Mouse (Mus musculus): ENCODE data around the gene C730034F03Rik. TPM values are rescaled to one million over a fixed set of nuclear protein-coding genes. Genes with fewer than 3 reads are reported as not detected.

C730034F03Rik gene
- polyA plus RNA-seq, 1 experiment from 2014 or later: 2.4 TPM

DNA sequence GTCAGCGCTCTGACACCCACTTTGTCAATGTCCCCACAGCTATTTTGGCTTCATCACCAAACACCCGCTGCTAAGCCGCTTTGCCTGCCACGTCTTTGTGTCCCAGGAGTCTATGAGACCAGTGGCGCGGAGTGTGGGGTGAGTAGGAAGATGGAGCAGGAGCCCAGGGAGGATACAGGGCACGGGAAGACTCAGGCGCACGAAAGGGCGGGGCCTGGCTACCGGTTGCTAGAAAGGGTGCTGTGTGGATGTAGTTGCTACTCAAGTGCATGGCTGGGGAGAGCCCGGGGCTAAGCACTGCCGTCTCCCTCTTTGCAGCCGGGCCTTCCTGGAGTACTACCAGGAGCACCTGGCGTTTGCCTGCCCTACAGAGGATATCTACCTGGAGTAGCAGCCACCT, 31.9 kb downstream of the C730034F03Rik start:
- no peak for ATAC-seq (ENCODE audit: extremely low read depth, insufficient number of reproducible peaks, low FRiP score, low TSS enrichment)

DNA sequence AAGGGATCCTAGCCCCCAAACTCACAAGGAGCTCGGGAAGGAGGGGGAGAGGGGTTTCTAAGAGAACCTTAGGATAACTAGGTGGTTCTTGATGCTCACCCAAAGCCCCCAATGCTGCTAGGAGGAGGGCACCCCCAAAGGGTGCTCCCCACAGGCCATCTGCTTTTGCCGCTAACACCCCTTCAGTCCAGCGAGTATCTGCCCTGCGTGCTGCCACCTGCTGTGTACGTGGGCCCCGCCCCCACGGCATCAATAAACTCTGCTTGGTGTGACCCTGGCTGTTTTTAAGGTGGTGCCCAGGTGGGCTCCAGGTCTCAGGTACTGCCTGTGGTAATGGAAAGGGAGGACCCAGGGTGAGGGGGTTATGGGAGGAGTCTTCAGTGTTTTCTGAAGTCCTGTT, 32.8 kb downstream of the C730034F03Rik start:
- Histone ChIP-seq H3K4me2 (no peak overlapping the region), H3K4me3 (no peak overlapping the region), H3K36me3 (no peaks in the 10 kb centered on the region), H3K9me3 (no peaks in the 10 kb centered on the region), H3K9ac (no peak overlapping the region), H3K27ac (replicated peaks) (no peak overlapping the region), H3K4me1 (no peaks in the 10 kb centered on the region), H3K27me3 (replicated peaks) (peaks cover 47% of the 10 kb centered on the region)
- WGBS: 65% methylated on average over 7 of the region's 7 CpGs
- ATAC-seq (ENCODE audit: extremely low read depth, insufficient number of reproducible peaks, low FRiP score, low TSS enrichment): no peak

More for the DNA sequence above, 31.9 kb downstream of the C730034F03Rik start:
- Histone ChIP-seq H3K4me2 (no peak overlapping the region), H3K36me3 (no peaks in the 10 kb centered on the region), H3K4me3 (no peak overlapping the region), H3K27me3 (replicated peaks) (peaks cover 55% of the 10 kb centered on the region), H3K27ac (replicated peaks) (no peak overlapping the region), H3K4me1 (no peaks in the 10 kb centered on the region), H3K9me3 (no peaks in the 10 kb centered on the region), H3K9ac (no peak overlapping the region)
- 67% methylated on average over 15 of the region's 15 CpGs for WGBS

DNA sequence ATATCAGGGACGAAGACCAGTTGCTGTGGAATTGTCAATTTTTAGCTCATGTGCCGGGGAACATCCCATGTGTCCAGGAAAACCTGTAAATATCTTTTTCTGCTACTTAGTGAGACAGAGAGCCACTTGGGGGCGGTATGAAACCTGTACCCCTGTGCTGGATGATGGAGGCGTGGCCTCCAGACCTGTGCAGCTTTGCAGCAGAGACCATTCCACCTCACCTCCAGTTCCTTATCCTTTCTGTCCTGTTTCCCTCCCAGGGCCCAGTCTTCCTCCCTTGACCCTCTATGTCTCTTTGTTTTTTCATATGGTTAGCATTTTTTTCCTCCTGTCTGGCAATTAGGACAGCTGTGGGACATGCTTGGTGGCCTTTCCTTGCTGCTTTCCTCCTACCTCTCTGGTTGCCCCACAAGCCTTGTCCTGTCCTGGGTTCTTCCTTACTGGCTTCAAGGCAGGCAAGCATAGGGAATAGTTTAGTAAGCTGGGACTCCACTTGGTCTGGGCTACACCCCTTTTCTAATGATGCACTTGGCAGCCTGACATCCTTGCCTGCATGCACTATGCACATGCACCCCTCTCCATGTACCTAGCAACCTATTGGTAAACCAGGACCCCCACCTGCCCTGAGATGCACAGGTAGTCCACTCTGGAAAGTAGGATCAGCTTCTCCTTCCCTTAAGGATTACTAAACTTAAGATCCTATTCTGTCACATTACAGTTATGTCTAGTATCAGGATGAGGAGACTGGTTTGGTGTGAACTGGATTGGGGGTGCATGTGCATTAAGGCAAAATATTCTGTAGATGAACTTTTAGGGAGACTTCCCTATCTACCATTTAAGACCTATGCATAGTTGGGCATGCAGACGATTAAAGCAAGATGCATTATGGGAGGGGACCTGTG, 34.2 kb downstream of the C730034F03Rik start:
- Histone ChIP-seq H3K4me3 (no peak overlapping the region), H3K4me1 (no peaks in the 10 kb centered on the region), H3K27ac (replicated peaks) (no peak overlapping the region), H3K4me2 (no peak overlapping the region), H3K36me3 (no peaks in the 10 kb centered on the region), H3K9ac (no peak overlapping the region), H3K9me3 (no peaks in the 10 kb centered on the region), H3K27me3 (replicated peaks) (peaks cover 33% of the 10 kb centered on the region)
- ATAC-seq (ENCODE audit: extremely low read depth, insufficient number of reproducible peaks, low FRiP score, low TSS enrichment): no peak
- WGBS: 45% methylated on average over 5 of the region's 5 CpGs

DNA sequence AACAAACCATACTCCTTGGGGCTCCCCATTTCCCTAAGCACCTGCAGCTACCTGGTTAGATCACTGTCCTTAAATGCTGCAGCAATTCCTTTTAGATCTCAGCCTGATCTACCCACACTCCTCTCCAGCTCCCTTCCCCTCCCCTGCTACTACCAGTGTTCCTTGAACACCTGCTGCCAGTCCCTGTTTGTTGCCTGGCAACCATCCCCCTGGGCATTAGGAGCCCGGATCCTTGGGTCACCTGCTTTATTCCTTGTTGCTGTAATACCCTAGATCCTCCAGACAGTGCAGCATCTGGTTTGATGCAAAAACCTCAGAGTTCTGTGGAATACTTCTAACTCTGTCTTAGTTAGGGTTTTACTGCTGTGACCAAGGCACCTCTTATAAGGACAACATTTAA, 35.7 kb downstream of the C730034F03Rik start:
- 12% methylated on average over 1 of the region's 1 CpGs for WGBS

DNA sequence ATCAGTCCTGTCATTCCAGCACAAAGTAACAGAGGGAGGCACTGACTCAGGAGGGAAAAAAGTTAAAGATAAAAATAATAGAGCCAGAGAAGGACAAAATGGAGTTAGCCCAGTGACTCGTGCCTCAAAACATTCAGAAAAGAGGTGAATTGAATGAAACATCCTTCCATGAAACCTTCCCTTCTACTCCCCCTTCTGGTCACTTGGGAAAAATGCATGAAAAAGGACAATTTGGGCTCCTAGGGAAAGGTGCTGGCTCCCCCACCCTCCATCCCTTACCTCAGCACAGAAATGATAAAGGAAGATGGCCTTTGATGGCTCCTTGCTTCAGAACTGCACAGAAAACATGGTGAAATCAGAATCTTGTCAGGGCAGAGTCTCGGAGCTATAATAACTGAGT, 39.2 kb downstream of the C730034F03Rik start:
- no peak overlapping the region for H3K9ac ChIP-seq
- H3K36me3 ChIP-seq: no peaks in the 10 kb centered on the region
- H3K27ac ChIP-seq (replicated peaks): no peak overlapping the region
- H3K4me1 ChIP-seq: no peaks in the 10 kb centered on the region
- H3K4me3 ChIP-seq: no peak overlapping the region
- no peaks in the 10 kb centered on the region for H3K27me3 ChIP-seq (replicated peaks)
- H3K9me3 ChIP-seq: no peaks in the 10 kb centered on the region
- WGBS: 35% methylated on average over 2 of the region's 2 CpGs
- no peak for ATAC-seq (ENCODE audit: extremely low read depth, insufficient number of reproducible peaks, low FRiP score, low TSS enrichment)
- H3K4me2 ChIP-seq: no peak overlapping the region

More for the DNA sequence above, 35.7 kb downstream of the C730034F03Rik start:
- Histone ChIP-seq H3K27me3 (replicated peaks) (peaks cover 24% of the 10 kb centered on the region), H3K4me2 (no peak overlapping the region), H3K4me1 (no peaks in the 10 kb centered on the region), H3K36me3 (no peaks in the 10 kb centered on the region), H3K9me3 (no peaks in the 10 kb centered on the region), H3K9ac (no peak overlapping the region), H3K27ac (replicated peaks) (no peak overlapping the region), H3K4me3 (no peak overlapping the region)
- no peak for ATAC-seq (ENCODE audit: extremely low read depth, insufficient number of reproducible peaks, low FRiP score, low TSS enrichment)

DNA sequence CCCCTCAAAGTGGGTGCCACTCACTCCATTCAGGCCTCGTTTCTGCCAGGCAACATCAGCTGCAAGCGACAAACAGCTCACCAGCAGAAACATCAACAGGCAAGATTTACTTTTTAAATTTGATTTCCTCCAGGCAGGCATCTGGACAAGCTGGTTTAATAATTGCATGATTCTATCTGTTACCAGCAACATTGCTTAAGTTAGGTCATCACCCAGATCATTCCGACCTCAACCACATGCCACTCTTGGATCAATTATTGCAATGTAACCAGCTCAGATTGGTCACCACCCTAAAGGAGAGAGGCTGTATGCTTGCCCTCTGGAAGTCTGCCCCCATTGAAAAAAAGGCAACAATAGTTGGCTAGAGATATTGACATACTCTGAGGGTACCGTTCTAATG, 42.1 kb downstream of the C730034F03Rik start:
- Histone ChIP-seq H3K9me3 (no peaks in the 10 kb centered on the region), H3K36me3 (no peaks in the 10 kb centered on the region), H3K27ac (replicated peaks) (no peak overlapping the region), H3K4me2 (no peak overlapping the region), H3K4me3 (no peak overlapping the region), H3K27me3 (replicated peaks) (no peaks in the 10 kb centered on the region), H3K4me1 (peaks cover 13% of the 10 kb centered on the region), H3K9ac (no peak overlapping the region)
- no peak for ATAC-seq (ENCODE audit: extremely low read depth, insufficient number of reproducible peaks, low FRiP score, low TSS enrichment)
- WGBS: 74% methylated on average over 4 of the region's 4 CpGs

DNA sequence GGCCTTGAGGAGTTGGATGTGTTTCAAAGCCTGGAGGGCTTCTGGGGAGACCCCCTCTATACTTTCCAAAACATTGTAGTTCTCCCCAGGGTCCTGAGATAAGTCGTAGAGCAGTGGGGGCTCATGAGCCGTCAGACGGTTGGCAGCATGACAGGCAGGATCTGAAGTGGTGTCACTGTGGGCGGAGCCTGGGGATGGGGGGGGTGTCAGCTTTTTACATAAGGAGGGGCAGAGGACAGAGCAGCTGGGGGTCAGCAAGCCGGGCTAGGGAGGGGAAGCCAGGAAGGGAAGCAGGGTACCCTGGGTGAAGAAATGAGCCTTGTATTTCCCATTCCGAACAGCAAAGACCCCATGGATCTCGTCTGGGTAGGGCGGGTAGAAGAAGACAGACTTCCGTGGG, 44.0 kb downstream of the C730034F03Rik start:
- Histone ChIP-seq H3K4me3 (no peak overlapping the region), H3K27ac (replicated peaks) (no peak overlapping the region), H3K9me3 (no peaks in the 10 kb centered on the region), H3K4me2 (no peak overlapping the region), H3K4me1 (peaks cover 26% of the 10 kb centered on the region), H3K27me3 (replicated peaks) (no peaks in the 10 kb centered on the region), H3K36me3 (no peaks in the 10 kb centered on the region), H3K9ac (no peak overlapping the region)
- no peak for ATAC-seq (ENCODE audit: extremely low read depth, insufficient number of reproducible peaks, low FRiP score, low TSS enrichment)
- WGBS: 67% methylated on average over 9 of the region's 9 CpGs

DNA sequence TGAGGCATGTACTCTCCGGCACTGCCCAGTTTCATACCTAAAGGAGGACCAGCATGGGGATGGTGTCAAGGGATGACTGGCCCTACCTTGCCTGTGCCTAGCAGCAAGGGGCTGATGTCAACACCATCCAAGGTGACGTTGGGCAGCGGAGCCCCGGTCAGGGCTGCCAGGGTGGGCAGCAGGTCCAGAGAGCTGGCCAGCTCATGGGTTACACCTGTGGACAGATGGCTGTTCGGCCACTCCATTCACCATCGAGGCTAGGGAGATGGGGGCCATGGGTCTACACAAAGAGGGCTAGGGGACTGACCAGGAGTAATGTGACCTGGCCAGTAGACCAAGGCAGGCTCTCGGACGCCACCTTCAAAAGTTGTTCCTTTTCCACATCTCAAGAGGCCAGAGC, 44.5 kb downstream of the C730034F03Rik start:
- Histone ChIP-seq H3K4me3 (no peak overlapping the region), H3K9me3 (no peaks in the 10 kb centered on the region), H3K27ac (replicated peaks) (no peak overlapping the region), H3K4me1 (peaks cover 26% of the 10 kb centered on the region), H3K36me3 (no peaks in the 10 kb centered on the region), H3K27me3 (replicated peaks) (no peaks in the 10 kb centered on the region), H3K9ac (no peak overlapping the region), H3K4me2 (no peak overlapping the region)
- ATAC-seq (ENCODE audit: extremely low read depth, insufficient number of reproducible peaks, low FRiP score, low TSS enrichment): no peak
- WGBS: 92% methylated on average over 8 of the region's 8 CpGs

DNA sequence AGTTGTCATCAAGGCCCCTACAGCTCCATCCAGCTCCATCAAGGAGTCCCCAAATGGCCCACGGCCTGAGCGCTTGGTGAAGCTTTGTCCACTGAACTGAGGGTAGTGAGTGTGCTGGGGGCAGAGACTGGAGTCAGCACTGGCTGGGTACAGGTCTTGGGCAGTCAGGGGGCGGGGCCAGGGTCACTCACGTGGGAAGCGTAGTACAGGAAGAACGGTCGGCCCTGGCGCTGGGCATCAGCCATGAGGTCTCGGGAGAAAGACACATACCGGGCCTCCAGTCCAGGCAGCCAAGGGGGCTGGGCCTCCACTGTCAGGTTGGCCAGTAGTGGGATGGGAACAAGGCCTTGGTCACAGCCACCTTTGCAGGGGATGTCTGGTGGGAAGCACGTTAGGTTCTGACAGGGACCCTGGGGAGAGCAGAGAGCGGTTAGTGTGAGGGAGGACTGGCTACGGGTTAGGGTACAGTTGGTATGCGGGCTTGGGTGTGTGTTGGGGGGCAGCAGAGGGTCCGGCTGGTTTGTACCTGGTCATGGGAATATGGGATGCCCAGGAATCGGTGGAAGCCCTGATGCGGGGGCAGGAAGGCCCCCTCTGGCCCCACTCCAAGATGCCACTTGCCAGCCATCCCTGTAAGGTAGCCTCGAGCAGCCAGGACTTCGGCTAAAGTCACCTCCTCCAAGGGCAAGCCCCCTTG, 45.4 kb downstream of the C730034F03Rik start:
- 0 out of 2 replicates have a peak overlapping the region, but pooled peaks have one; percentile 89 for H3K9ac ChIP-seq

DNA sequence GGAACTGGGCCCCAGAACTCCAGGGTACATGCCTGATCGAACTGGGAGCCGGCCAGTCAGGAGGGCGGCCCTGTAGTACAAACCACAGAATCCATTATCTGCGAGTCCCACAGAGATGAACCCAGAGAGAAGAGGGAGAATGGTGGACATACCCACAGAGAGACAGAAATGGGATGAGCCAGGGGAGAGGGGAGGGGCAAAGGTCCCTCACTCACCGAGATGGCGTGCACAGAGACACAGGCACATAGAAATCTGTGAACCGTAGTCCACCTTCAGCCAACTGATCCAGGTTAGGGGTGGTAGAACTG, 45.9 kb downstream of the C730034F03Rik start:
- H3K9ac ChIP-seq: peak overlapping the region; percentile 89

More for the DNA sequence above, 45.4 kb downstream of the C730034F03Rik start:
- no peak for ATAC-seq (ENCODE audit: extremely low read depth, insufficient number of reproducible peaks, low FRiP score, low TSS enrichment)
- H3K4me3 ChIP-seq: no peak overlapping the region
- peak overlapping the region; percentile 97; the same call in 1 of the 2 replicates for H3K4me2 ChIP-seq
- no peaks in the 10 kb centered on the region for H3K9me3 ChIP-seq
- no peak overlapping the region for H3K27ac ChIP-seq (replicated peaks)
- H3K36me3 ChIP-seq: no peaks in the 10 kb centered on the region
- H3K27me3 ChIP-seq (replicated peaks): no peaks in the 10 kb centered on the region
- peaks cover 26% of the 10 kb centered on the region for H3K4me1 ChIP-seq
- WGBS: 89% methylated on average over 19 of the region's 19 CpGs

DNA sequence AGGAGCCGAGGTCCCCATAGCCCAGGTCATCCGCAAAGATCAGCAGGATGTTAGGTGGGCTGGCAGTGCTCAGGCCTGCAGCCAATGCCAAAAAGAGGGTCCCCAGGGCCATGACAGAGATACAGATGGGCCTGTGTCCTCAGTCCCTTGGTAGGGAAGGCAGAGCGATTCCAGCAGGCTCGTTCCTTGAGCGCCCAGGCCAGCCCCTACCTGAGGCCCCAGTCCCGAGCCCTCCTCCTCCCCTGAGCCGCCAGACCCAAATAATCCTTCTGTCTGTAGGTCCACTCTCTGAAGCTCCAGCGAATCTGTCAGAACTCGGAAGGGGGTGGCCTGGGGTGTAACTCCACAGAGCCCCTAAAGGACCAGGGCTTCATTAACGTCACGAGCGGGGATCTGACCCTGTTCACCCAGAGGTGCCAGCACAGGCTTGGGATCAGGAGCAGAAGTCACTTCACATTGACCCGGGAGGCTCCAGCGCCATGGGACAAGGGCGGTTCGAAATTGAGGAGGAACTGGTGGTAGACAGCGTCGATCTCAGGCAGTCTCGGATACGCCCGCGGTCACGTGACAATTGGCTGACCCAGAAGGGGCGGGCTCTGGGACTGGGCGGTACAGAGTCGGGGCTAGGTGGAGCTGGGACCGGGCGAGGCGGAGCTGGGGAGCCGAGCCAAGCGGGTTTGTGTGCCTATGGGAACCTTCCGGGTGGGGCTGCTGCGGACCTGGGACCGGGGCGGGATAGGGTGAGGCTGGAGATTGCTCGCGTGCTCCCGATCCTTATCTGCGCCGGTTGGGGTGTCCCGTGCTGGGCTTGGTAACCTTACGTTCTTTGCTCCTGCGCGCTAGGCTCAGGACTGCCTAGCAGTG, 46.5 kb downstream of the C730034F03Rik start:
- no peaks in the 10 kb centered on the region for H3K36me3 ChIP-seq
- no peaks in the 10 kb centered on the region for H3K9me3 ChIP-seq
- peaks cover 31% of the 10 kb centered on the region for H3K4me1 ChIP-seq
- peak overlapping the region; percentile 81 for H3K27ac ChIP-seq (replicated peaks)
- H3K4me3 ChIP-seq: peak overlapping the region; percentile 72
- H3K4me2 ChIP-seq: peak overlapping the region; percentile 97
- H3K27me3 ChIP-seq (replicated peaks): no peaks in the 10 kb centered on the region
- peak; percentile 94 for ATAC-seq (ENCODE audit: extremely low read depth, insufficient number of reproducible peaks, low FRiP score, low TSS enrichment)
- WGBS: 10% methylated on average over 44 of the region's 44 CpGs
- H3K9ac ChIP-seq: peak overlapping the region; percentile 89

More for the DNA sequence above, 45.9 kb downstream of the C730034F03Rik start:
- no peak for ATAC-seq (ENCODE audit: extremely low read depth, insufficient number of reproducible peaks, low FRiP score, low TSS enrichment)
- Histone ChIP-seq H3K4me2 (peak overlapping the region; percentile 97), H3K27ac (replicated peaks) (no peak overlapping the region), H3K4me3 (peak overlapping the region; percentile 72), H3K36me3 (no peaks in the 10 kb centered on the region), H3K9me3 (no peaks in the 10 kb centered on the region), H3K4me1 (peaks cover 28% of the 10 kb centered on the region), H3K27me3 (replicated peaks) (no peaks in the 10 kb centered on the region)
- WGBS: 74% methylated on average over 7 of the region's 7 CpGs

Measured in heart, embryonic 13.5 days (tissue).